Mouse (Mus musculus) heart, embryonic 12.5 days (tissue): ENCODE measurements around the gene Maco1. TPM values are rescaled to one million over a fixed set of nuclear protein-coding genes. Genes with fewer than 3 reads are reported as not detected.

Experiments used
- ATAC-seq: fragments of 200-750 bp; cut with Nextera tagmentation; 2 replicates; pipeline ENCODE4 v1.8.0; 2017; ENCODE audit warnings: moderate TSS enrichment, moderate library complexity; ENCODE audit not compliant: insufficient number of reproducible peaks, low FRiP score
- H3K27ac ChIP-seq: fragments of 300-500 bp; sonication (generic); 2 replicates; pipeline ENCODE4 v1.5.1; 2016; ENCODE audit warnings: mild to moderate bottlenecking, moderate library complexity; ENCODE audit not compliant: poor library complexity, severe bottlenecking
- H3K27me3 ChIP-seq: fragments of 300-500 bp; sonication (generic); replicated peaks from 2 replicates; pipeline ENCODE4 v1.6.1; 2016; ENCODE audit warnings: mild to moderate bottlenecking, moderate library complexity
- H3K36me3 ChIP-seq: fragments of 300-500 bp; sonication (generic); 2 replicates; pipeline ENCODE4 v1.6.1; 2016; ENCODE audit warnings: mild to moderate bottlenecking, moderate library complexity
- H3K4me1 ChIP-seq: fragments of 300-500 bp; sonication (generic); replicated peaks from 2 replicates; pipeline ENCODE4 v1.6.1; 2016; ENCODE audit warnings: mild to moderate bottlenecking
- H3K4me2 ChIP-seq: fragments of 300-500 bp; sonication (generic); 2 replicates; pipeline ENCODE4 v1.6.1; 2016; ENCODE audit warnings: mild to moderate bottlenecking, moderate library complexity
- H3K4me3 ChIP-seq: fragments of 300-500 bp; sonication (generic); 2 replicates; pipeline ENCODE4 v1.5.1; 2016; ENCODE audit warnings: mild to moderate bottlenecking
- H3K9ac ChIP-seq: fragments of 300-500 bp; sonication (generic); 2 replicates; pipeline ENCODE4 v1.6.1; 2016; ENCODE audit warnings: mild to moderate bottlenecking, moderate library complexity
- H3K9me3 ChIP-seq: fragments of 300-500 bp; sonication (generic); replicated peaks from 2 replicates; pipeline ENCODE4 v1.6.1; 2016; ENCODE audit warnings: mild to moderate bottlenecking, moderate library complexity
- WGBS: fragments of 180-500 bp; shearing (Covaris S2); methylation state at CpG from one replicate; pipeline ENCODE4 v1.1.7; 2016; 5-methylcytosine and 5-hydroxymethylcytosine counted together
- polyA plus RNA-seq: library from polyadenylated mRNA; unstranded; fragments of >200 nt; fragmentation: Nextera tagmentation; extraction: Ambion mirVana; gene quantifications from 2 replicates; pipeline ENCODE4 v1.2.1, GENCODE M21; 2016

Gene Maco1
- polyA plus RNA-seq, 1 experiment from 2014 or later = 31.4 TPM

GRCm38 (mm10) chr4:134772805-134773674 lies 80.1 kb downstream of the Maco1 start:
- no peak for ATAC-seq
- H3K27ac ChIP-seq = no peak overlapping the region

DNA sequence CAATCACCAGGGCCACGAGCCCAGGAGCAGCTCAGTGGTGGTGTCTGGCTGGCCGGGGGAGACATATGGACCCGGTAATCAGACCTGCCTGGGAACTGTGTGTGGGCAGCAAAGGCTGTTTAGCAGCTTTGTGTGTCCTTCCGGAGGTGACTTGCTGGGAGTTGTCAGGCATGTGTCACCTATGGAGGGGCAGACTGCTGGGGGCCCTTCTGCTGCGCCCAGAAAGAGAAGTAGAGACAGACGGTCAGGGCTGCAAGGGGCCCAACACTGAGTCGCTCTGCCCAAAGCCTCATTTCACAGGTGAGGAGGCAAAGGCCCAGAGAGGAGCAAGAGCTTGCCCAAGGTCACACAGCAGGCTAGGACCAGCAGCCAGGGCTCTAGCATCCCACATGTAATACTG lies 83.3 kb downstream of the Maco1 start:
- H3K9ac ChIP-seq = no peak overlapping the region
- no peaks in the 10 kb centered on the region for H3K27me3 ChIP-seq
- ATAC-seq = no peak
- H3K4me3 ChIP-seq = no peak overlapping the region
- H3K9me3 ChIP-seq = no peaks in the 10 kb centered on the region
- no peaks in the 10 kb centered on the region for H3K36me3 ChIP-seq
- H3K4me2 ChIP-seq = no peak overlapping the region
- no peak overlapping the region for H3K27ac ChIP-seq
- 73% methylated on average over 7 of the region's 7 CpGs for WGBS
- peaks cover 50% of the 10 kb centered on the region for H3K4me1 ChIP-seq

More at GRCm38 (mm10) chr4:134772805-134773674, 80.1 kb downstream of the Maco1 start:
- Histone ChIP-seq H3K27me3 (no peaks in the 10 kb centered on the region), H3K36me3 (no peaks in the 10 kb centered on the region), H3K9me3 (no peaks in the 10 kb centered on the region), H3K4me2 (no peak overlapping the region), H3K4me1 (peaks cover 37% of the 10 kb centered on the region), H3K4me3 (no peak overlapping the region), H3K9ac (0 out of 2 replicates have a peak overlapping the region, but pooled peaks have one; percentile 50)
- WGBS = 37% methylated on average over 4 of the region's 4 CpGs

DNA sequence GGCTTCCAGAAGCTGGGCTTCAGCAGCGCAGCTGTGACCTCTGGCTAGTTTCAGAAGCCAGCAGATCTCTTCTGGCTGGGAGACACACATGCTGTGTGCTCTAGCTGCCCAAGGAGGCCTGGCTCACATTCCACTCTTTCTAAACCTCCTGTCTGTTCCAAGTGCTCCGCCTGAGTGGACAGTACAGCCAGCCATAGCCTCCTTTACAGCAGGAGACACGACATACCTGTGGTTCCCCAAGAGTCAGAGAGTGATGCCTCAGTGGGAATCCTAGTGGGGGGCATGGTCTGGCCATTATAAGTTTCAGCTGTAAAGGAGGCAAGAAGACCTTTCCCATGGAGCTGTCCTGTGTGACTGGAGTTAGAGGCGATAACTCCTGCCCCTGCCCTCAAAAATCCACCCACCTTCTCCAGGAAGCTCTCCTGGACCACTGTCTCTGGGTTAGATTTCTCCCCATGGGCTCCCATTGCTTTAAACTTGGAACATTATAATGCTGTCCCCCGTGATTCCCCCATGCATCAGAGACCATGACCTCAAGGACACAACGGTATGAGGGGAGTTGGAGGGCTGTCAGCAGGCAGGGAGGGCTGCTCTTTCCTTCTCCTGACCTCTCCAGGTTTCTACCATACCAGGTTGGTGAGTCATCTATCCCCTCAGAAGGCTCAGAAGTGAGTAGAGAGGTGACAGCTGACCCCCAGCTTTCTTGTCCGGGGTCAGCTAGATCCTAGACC lies 83.9 kb downstream of the Maco1 start:
- Histone ChIP-seq H3K36me3 (no peaks in the 10 kb centered on the region), H3K4me1 (peaks cover 56% of the 10 kb centered on the region), H3K27ac (0 out of 2 replicates have a peak overlapping the region, but pooled peaks have one; percentile 3), H3K27me3 (no peaks in the 10 kb centered on the region), H3K4me3 (no peak overlapping the region), H3K4me2 (no peak overlapping the region), H3K9me3 (no peaks in the 10 kb centered on the region), H3K9ac (no peak overlapping the region)
- WGBS = 50% methylated on average over 7 of the region's 7 CpGs
- ATAC-seq = no peak

DNA sequence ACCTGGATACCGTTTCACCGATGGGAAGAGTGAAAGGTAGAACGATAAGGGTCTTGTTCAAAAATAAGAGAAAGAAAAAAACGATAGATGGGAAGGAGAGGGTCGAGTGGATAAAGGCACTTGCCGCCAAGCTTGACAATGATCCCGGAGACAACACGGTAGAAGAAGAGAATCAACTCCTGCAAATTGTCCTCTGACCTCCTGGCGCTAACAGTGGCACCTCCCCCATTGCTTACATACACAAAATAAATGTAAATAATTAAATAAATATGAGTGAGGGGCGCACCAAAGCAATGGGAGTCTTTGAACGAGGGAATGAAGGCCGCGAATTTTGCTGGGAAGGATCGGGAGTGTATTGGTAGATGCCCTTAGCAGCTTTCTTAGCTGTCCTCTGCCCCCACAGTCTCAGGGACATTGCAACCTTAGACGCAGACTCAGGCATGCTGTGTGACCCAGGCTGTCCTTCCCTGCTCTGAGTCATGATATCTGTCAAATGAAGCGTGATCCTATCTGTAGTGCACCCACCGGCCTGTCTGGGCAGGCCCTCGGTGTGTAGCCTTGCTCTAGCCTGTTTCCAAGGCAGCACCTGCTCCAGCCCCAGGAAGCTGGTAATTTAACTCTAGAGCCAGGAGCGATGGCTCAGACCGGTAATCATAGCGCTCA lies 84.8 kb downstream of the Maco1 start:
- Histone ChIP-seq H3K27ac (no peak overlapping the region), H3K4me3 (peak overlapping the region; percentile 83), H3K4me2 (peak overlapping the region; percentile 91), H3K36me3 (no peaks in the 10 kb centered on the region), H3K27me3 (no peaks in the 10 kb centered on the region), H3K9ac (peak overlapping the region; percentile 89), H3K4me1 (peaks cover 62% of the 10 kb centered on the region), H3K9me3 (no peaks in the 10 kb centered on the region)
- ATAC-seq = no peak
- WGBS = 11% methylated on average over 21 of the region's 21 CpGs

DNA sequence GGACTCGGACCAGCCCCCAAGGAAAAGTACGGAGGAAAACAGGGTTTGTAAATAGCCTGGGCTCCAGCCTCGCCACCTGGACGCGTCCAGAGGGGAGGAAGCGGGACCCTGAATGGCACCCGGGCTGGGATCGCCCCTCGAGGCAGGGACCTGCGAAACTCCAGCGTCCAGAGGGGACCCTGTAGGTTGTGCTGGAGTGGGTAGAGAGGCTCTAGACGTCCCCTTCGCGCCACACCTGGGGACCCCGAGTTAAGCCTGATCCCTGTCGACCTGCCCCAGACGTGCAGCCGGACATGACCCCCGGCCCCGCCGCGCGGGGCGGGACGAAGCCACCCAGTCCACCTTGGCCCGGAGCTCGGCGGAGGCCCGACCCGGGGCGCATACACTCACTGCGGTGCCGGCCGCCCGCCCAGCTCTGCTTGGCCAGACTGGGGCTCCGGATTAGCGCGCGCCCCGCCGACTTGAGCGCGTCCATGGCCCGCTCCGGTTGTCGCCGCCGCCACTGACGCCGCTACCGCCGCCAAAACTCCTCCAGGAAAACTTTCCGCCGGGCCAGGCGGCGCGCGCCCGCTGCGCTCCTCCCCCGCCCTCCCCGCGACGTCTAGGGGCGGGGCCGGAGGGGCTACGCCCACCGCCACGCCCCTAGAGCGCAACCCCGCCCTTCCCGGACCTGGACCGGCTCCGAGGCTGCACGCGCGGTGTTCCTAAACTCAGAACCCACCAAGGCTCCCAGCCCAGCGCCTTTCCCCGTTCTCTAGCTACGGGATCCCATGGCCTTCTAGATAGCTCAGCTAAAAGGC lies 85.5 kb downstream of the Maco1 start, which contains the start of gene Ldlrap1:
Gene Ldlrap1, minus strand, starts transcription at position 599 of the 800 bp plus-strand sequence.
- Histone ChIP-seq H3K4me3 (peak within 1 kb of the TSS; percentile 83), H3K9me3 (no peaks in the 10 kb centered on the region), H3K4me1 (peaks cover 59% of the 10 kb centered on the region), H3K4me2 (peak within 1 kb of the TSS; percentile 91), H3K27me3 (no peaks in the 10 kb centered on the region), H3K27ac (peak within 1 kb of the TSS; percentile 65), H3K9ac (peak within 1 kb of the TSS; percentile 89), H3K36me3 (no peaks in the 10 kb centered on the region)
- ATAC-seq = peak; percentile 87
- under 1% methylated on average over 73 of the region's 80 CpGs for WGBS

DNA sequence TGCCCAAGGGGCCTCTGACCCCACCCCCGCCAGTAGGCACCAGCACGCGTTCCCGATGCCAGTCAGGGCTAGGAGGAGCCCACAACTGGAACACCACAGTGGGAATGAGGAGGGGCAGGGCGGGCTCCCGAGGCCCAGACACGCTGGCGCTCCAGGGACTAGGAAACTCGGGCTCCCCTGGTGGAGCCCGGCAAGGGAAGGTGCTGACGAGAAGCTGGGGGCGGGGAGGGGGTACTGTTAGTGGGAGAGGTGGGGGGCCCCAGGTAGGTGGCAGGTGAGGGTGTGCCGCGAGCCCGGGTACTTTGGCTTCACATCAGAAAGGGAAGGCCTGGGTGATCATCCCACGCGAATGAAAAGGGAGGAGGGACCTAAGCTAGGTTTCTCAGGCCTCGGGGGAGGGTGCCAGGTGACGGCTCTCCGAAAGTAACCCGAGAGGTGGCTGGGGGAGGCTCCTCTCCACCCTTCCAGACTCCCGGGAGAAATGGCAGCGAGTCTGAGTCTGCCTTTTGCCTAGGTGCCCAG lies 86.2 kb downstream of the Maco1 start:
- peak overlapping the region; percentile 65; the same call in 1 of the 2 replicates for H3K27ac ChIP-seq
- peak overlapping the region; percentile 91 for H3K4me2 ChIP-seq
- no peaks in the 10 kb centered on the region for H3K9me3 ChIP-seq
- H3K4me3 ChIP-seq = peak overlapping the region; percentile 83
- under 1% methylated on average over 22 of the region's 23 CpGs for WGBS
- ATAC-seq = 0 out of 2 replicates have a peak, but pooled peaks have one; percentile 1
- peak overlapping the region; percentile 89 for H3K9ac ChIP-seq
- no peaks in the 10 kb centered on the region for H3K27me3 ChIP-seq
- no peaks in the 10 kb centered on the region for H3K36me3 ChIP-seq
- peaks cover 63% of the 10 kb centered on the region for H3K4me1 ChIP-seq

- Histone ChIP-seq H3K36me3 (no peaks in the 10 kb centered on the region), H3K9ac (peak overlapping the region; percentile 89), H3K4me2 (peak overlapping the region; percentile 91), H3K9me3 (no peaks in the 10 kb centered on the region), H3K27ac (no peak overlapping the region), H3K4me1 (peaks cover 67% of the 10 kb centered on the region), H3K4me3 (peak overlapping the region; percentile 83), H3K27me3 (no peaks in the 10 kb centered on the region)
- WGBS = 56% methylated on average over 6 of the region's 6 CpGs
- no peak for ATAC-seq
Measured at GRCm38 (mm10) chr4:134766277-134766676, 86.9 kb downstream of the Maco1 start.

DNA sequence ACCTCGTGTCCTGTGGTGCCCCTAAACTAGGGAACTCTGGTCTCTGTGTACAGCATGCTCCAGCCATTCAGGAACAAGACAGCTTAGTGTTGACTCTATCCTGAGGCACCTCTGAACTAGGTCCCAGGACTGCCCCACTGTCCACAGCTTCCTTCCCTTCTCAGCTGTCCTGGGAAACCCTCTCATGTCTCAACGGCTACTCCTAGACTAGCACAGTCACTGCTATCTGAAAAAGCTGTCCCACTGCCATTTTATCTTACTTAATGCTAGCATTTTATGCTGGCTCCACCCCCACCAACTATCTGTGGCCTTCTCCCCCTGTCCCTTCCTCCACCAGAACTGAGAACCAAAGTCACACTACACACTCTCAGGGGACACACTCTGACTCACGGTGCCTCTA lies 88.8 kb downstream of the Maco1 start:
- Histone ChIP-seq H3K36me3 (no peaks in the 10 kb centered on the region), H3K27ac (peak overlapping the region; percentile 40; the same call in 1 of the 2 replicates), H3K9ac (0 out of 2 replicates have a peak overlapping the region, but pooled peaks have one; percentile 31), H3K9me3 (no peaks in the 10 kb centered on the region), H3K4me2 (peak overlapping the region; percentile 25; the same call in 1 of the 2 replicates), H3K27me3 (no peaks in the 10 kb centered on the region), H3K4me3 (no peak overlapping the region), H3K4me1 (peaks cover 80% of the 10 kb centered on the region)
- no peak for ATAC-seq
- WGBS = 30% methylated on average over 3 of the region's 3 CpGs

- no peak for ATAC-seq
- Histone ChIP-seq H3K27ac (no peak overlapping the region), H3K9me3 (no peaks in the 10 kb centered on the region), H3K4me1 (peaks cover 78% of the 10 kb centered on the region), H3K27me3 (no peaks in the 10 kb centered on the region), H3K36me3 (no peaks in the 10 kb centered on the region), H3K4me2 (no peak overlapping the region), H3K4me3 (no peak overlapping the region), H3K9ac (peak overlapping the region; percentile 10; the same call in 1 of the 2 replicates)
- WGBS = 77% methylated on average over 6 of the region's 6 CpGs
Measured at GRCm38 (mm10) chr4:134762360-134762759, 90.8 kb downstream of the Maco1 start.

DNA sequence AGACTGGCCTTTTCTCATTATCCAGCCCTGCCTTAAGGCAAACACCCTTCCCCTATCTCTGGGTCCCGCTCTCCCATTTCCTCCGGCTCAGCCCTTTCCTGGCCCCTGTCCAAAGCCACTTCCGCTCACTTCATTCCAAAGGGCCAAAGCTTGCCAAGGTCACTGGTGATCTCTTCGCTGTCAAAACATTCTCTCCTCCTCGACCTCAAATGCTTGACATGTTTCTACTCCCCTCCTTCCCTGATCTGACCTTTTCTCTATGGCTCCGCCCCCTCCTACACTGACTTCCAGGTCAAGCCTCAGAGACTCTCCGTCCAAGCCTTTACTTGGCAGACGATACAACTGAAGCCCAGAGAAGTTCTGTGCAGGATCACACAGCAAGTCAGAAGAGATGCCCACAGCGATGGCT lies 92.3 kb downstream of the Maco1 start:
- Histone ChIP-seq H3K36me3 (no peaks in the 10 kb centered on the region), H3K4me2 (peak overlapping the region; percentile 51), H3K9me3 (no peaks in the 10 kb centered on the region), H3K9ac (no peak overlapping the region), H3K4me3 (no peak overlapping the region), H3K4me1 (peaks cover 76% of the 10 kb centered on the region), H3K27me3 (no peaks in the 10 kb centered on the region), H3K27ac (peak overlapping the region; percentile 79)
- 11% methylated on average over 9 of the region's 9 CpGs for WGBS
- peak; percentile 79 for ATAC-seq
